Mouse (Mus musculus): ENCODE measurements around the gene Gm8439. TPM values are rescaled to one million over a fixed set of nuclear protein-coding genes. Genes with fewer than 3 reads are reported as not detected.
A peak's percentile ranks its signal among the peaks of the same experiment; 100 is the strongest.

Gm8439 gene
- total RNA-seq, 2 experiments from 2014 or later: not detected

- no peak for DNase-seq (ENCODE audit: extremely low spot score in 1 of 2, low spot score in 2 of 2)
- intact Hi-C loops (cut with DNase I): no loop called here
Observed at GRCm38 (mm10) chr4:120602669-120603068, 14.1 kb downstream of the Gm8439 start.

- intact Hi-C loops (cut with DNase I): no loop called here
Observed at GRCm38 (mm10) chr4:120606941-120607340, 18.4 kb downstream of the Gm8439 start.

GRCm38 (mm10) chr4:120611005-120611404, 22.5 kb downstream of the Gm8439 start:
- DNase-seq (ENCODE audit: extremely low spot score in 1 of 2, low spot score in 2 of 2): no peak
- intact Hi-C loops (cut with DNase I): no loop called here

More at GRCm38 (mm10) chr4:120606941-120607340, 18.4 kb downstream of the Gm8439 start:
- DNase-seq (ENCODE audit: extremely low spot score in 1 of 2, low spot score in 2 of 2): no peak

- intact Hi-C loops (cut with DNase I): no loop called here
- peak in 1 of 2 experiments; percentile 71 for DNase-seq (ENCODE audit: extremely low spot score in 1 of 2, low spot score in 2 of 2)
Observed at GRCm38 (mm10) chr4:120612304-120613080, 23.9 kb downstream of the Gm8439 start.

GRCm38 (mm10) chr4:120613691-120614329, 25.3 kb downstream of the Gm8439 start:
- peak; percentile 36 to 77 for DNase-seq (ENCODE audit: extremely low spot score in 1 of 2, low spot score in 2 of 2)
- intact Hi-C loops (cut with DNase I): no loop called here

GRCm38 (mm10) chr4:120614644-120615043, 26.1 kb downstream of the Gm8439 start:
- intact Hi-C loops (cut with DNase I): loop anchor here (5.0 kb wide), 1 partner anchor 48 kb away; no protein-coding TSS in a partner anchor
- DNase-seq (ENCODE audit: extremely low spot score in 1 of 2, low spot score in 2 of 2): no peak

- intact Hi-C loops (cut with DNase I): loop anchor here (5.0 kb wide), 1 partner anchor 47 kb away; no protein-coding TSS in a partner anchor
Observed at GRCm38 (mm10) chr4:120615528-120616081, 27.1 kb downstream of the Gm8439 start.

GRCm38 (mm10) chr4:120616199-120617025, 27.9 kb downstream of the Gm8439 start:
- intact Hi-C loops (cut with DNase I): loop anchor here (5.0 kb wide), 1 partner anchor 46 kb away; no protein-coding TSS in a partner anchor
- DNase-seq (ENCODE audit: extremely low spot score in 1 of 2, low spot score in 2 of 2): no peak

More at GRCm38 (mm10) chr4:120615528-120616081, 27.1 kb downstream of the Gm8439 start:
- peak in 1 of 2 experiments; percentile 37 for DNase-seq (ENCODE audit: extremely low spot score in 1 of 2, low spot score in 2 of 2)

GRCm38 (mm10) chr4:120627728-120628127, 39.2 kb downstream of the Gm8439 start:
- DNase-seq (ENCODE audit: extremely low spot score in 1 of 2, low spot score in 2 of 2): no peak
- intact Hi-C loops (cut with DNase I): no loop called here

- intact Hi-C loops (cut with DNase I): no loop called here
- DNase-seq (ENCODE audit: extremely low spot score in 1 of 2, low spot score in 2 of 2): no peak
Observed at GRCm38 (mm10) chr4:120630218-120630931, 41.8 kb downstream of the Gm8439 start.

- DNase-seq (ENCODE audit: extremely low spot score in 1 of 2, low spot score in 2 of 2): no peak
- intact Hi-C loops (cut with DNase I): no loop called here
Observed at GRCm38 (mm10) chr4:120631828-120632227, 43.3 kb downstream of the Gm8439 start.

GRCm38 (mm10) chr4:120635351-120635750, 46.8 kb downstream of the Gm8439 start:
- no peak for DNase-seq (ENCODE audit: extremely low spot score in 1 of 2, low spot score in 2 of 2)
- intact Hi-C loops (cut with DNase I): no loop called here

GRCm38 (mm10) chr4:120641946-120642345, 53.4 kb downstream of the Gm8439 start:
- intact Hi-C loops (cut with DNase I): no loop called here
- DNase-seq (ENCODE audit: extremely low spot score in 1 of 2, low spot score in 2 of 2): no peak

GRCm38 (mm10) chr4:120643899-120644298, 55.4 kb downstream of the Gm8439 start:
- intact Hi-C loops (cut with DNase I): no loop called here
- no peak for DNase-seq (ENCODE audit: extremely low spot score in 1 of 2, low spot score in 2 of 2)

GRCm38 (mm10) chr4:120649369-120650207, 61.0 kb downstream of the Gm8439 start:
- intact Hi-C loops (cut with DNase I): no loop called here
- DNase-seq (ENCODE audit: extremely low spot score in 1 of 2, low spot score in 2 of 2): peak in 1 of 2 experiments; percentile 63

GRCm38 (mm10) chr4:120650208-120650592, 61.7 kb downstream of the Gm8439 start:
- intact Hi-C loops (cut with DNase I): no loop called here
- no peak for DNase-seq (ENCODE audit: extremely low spot score in 1 of 2, low spot score in 2 of 2)

- intact Hi-C loops (cut with DNase I): no loop called here
- no peak for DNase-seq (ENCODE audit: extremely low spot score in 1 of 2, low spot score in 2 of 2)
Observed at GRCm38 (mm10) chr4:120655898-120656297, 67.4 kb downstream of the Gm8439 start.
